Mouse (Mus musculus) forebrain, embryonic 13.5 days (tissue): ENCODE measurements around the gene Gm13420. TPM values are rescaled to one million over a fixed set of nuclear protein-coding genes. Genes with fewer than 3 reads are reported as not detected.

ENCODE experiments used
- ATAC-seq: fragments of 200-750 bp; cut with Nextera tagmentation; 2 replicates; pipeline ENCODE4 v1.8.0; 2017
- H3K27ac ChIP-seq: fragments of 300-500 bp; sonication (generic); 2 replicates; pipeline ENCODE4 v1.5.1; 2015; ENCODE audit warnings: inconsistent platforms, mild to moderate bottlenecking, moderate library complexity
- H3K27me3 ChIP-seq: fragments of 300-500 bp; sonication (generic); 2 replicates; pipeline ENCODE4 v1.6.1; 2015; ENCODE audit warnings: mild to moderate bottlenecking, inconsistent platforms
- H3K36me3 ChIP-seq: fragments of 300-500 bp; sonication (generic); 2 replicates; pipeline ENCODE4 v1.6.1; 2015; ENCODE audit warnings: mild to moderate bottlenecking, inconsistent platforms; ENCODE audit not compliant: poor library complexity, severe bottlenecking
- H3K4me1 ChIP-seq: fragments of 300-500 bp; sonication (generic); 2 replicates; pipeline ENCODE4 v1.6.1; 2015; ENCODE audit warnings: inconsistent platforms
- H3K4me2 ChIP-seq: fragments of 300-500 bp; sonication (generic); 2 replicates; pipeline ENCODE4 v1.6.1; 2015; ENCODE audit warnings: inconsistent platforms, mild to moderate bottlenecking, moderate library complexity
- H3K4me3 ChIP-seq: fragments of 300-500 bp; sonication (generic); 2 replicates; pipeline ENCODE4 v1.5.1; 2015; ENCODE audit warnings: mild to moderate bottlenecking, inconsistent platforms
- H3K9ac ChIP-seq: fragments of 300-500 bp; sonication (generic); 2 replicates; pipeline ENCODE4 v1.6.1; 2015; ENCODE audit warnings: mild to moderate bottlenecking, inconsistent platforms
- H3K9me3 ChIP-seq: fragments of 300-500 bp; sonication (generic); replicated peaks from 2 replicates; pipeline ENCODE4 v1.6.1; 2016; ENCODE audit warnings: inconsistent platforms
- WGBS: fragments of 180-500 bp; shearing (Covaris S2); methylation state at CpG from one replicate; pipeline ENCODE4 v1.1.7; 2015; 5-methylcytosine and 5-hydroxymethylcytosine counted together
- polyA plus RNA-seq: library from polyadenylated mRNA; unstranded; fragments of >200 nt; fragmentation: Nextera tagmentation; extraction: Ambion mirVana; gene quantifications from 2 replicates; pipeline ENCODE4 v1.2.1, GENCODE M21; 2015

Gm13420 gene
- polyA plus RNA-seq, 1 experiment from 2014 or later, result not detected

GRCm38 (mm10) chr2:29767976-29768709 lies 16.7 kb upstream of the Gm13420 start:
- no peak for ATAC-seq
- H3K36me3 ChIP-seq, result peaks cover 3% of the 10 kb centered on the region; the same call in 1 of the 2 replicates
- no peak overlapping the region for H3K4me3 ChIP-seq
- H3K9me3 ChIP-seq, result no peaks in the 10 kb centered on the region
- H3K27ac ChIP-seq, result no peak overlapping the region
- no peak overlapping the region for H3K4me2 ChIP-seq
- no peak overlapping the region for H3K9ac ChIP-seq
- H3K27me3 ChIP-seq, result no peaks in the 10 kb centered on the region
- no peaks in the 10 kb centered on the region for H3K4me1 ChIP-seq
- 77% methylated on average over 11 of the region's 11 CpGs for WGBS

GRCm38 (mm10) chr2:29764831-29765230 lies 13.3 kb upstream of the Gm13420 start:
- no peak overlapping the region for H3K9ac ChIP-seq
- no peak overlapping the region for H3K27ac ChIP-seq
- H3K4me3 ChIP-seq, result no peak overlapping the region
- ATAC-seq, result peak; percentile 59
- no peak overlapping the region for H3K4me2 ChIP-seq
- no peaks in the 10 kb centered on the region for H3K9me3 ChIP-seq
- no peaks in the 10 kb centered on the region for H3K4me1 ChIP-seq
- no peaks in the 10 kb centered on the region for H3K27me3 ChIP-seq
- H3K36me3 ChIP-seq, result no peaks in the 10 kb centered on the region
- 0% methylated on average over 1 of the region's 1 CpGs for WGBS

GRCm38 (mm10) chr2:29755693-29756092 lies 4.2 kb upstream of the Gm13420 start:
- Histone ChIP-seq H3K4me3 (no peak overlapping the region), H3K9me3 (no peaks in the 10 kb centered on the region), H3K27ac (no peak overlapping the region), H3K4me2 (no peak overlapping the region), H3K27me3 (peaks cover 36% of the 10 kb centered on the region), H3K4me1 (peaks cover 10% of the 10 kb centered on the region), H3K9ac (no peak overlapping the region), H3K36me3 (no peaks in the 10 kb centered on the region)
- ATAC-seq, result no peak

- Histone ChIP-seq H3K4me3 (no peak overlapping the region), H3K27ac (no peak overlapping the region), H3K4me2 (no peak overlapping the region), H3K36me3 (no peaks in the 10 kb centered on the region), H3K27me3 (peaks cover 66% of the 10 kb centered on the region), H3K9me3 (no peaks in the 10 kb centered on the region), H3K9ac (no peak overlapping the region), H3K4me1 (peaks cover 12% of the 10 kb centered on the region)
- 78% methylated on average over 5 of the region's 5 CpGs for WGBS
- no peak for ATAC-seq
Measured at GRCm38 (mm10) chr2:29752397-29752796, 912 bp upstream of the Gm13420 start.

- no peak for ATAC-seq
- H3K27ac ChIP-seq, result no peak overlapping the region
- WGBS, result 83% methylated on average over 4 of the region's 4 CpGs
- H3K4me1 ChIP-seq, result peaks cover 17% of the 10 kb centered on the region
- H3K4me3 ChIP-seq, result no peak overlapping the region
- no peak overlapping the region for H3K9ac ChIP-seq
- H3K4me2 ChIP-seq, result no peak overlapping the region
- H3K9me3 ChIP-seq, result no peaks in the 10 kb centered on the region
- no peaks in the 10 kb centered on the region for H3K36me3 ChIP-seq
- peaks cover 80% of the 10 kb centered on the region for H3K27me3 ChIP-seq
Measured at GRCm38 (mm10) chr2:29748499-29748898, 3.0 kb downstream of the Gm13420 start.

GRCm38 (mm10) chr2:29747852-29748251 lies 3.6 kb downstream of the Gm13420 start:
- Histone ChIP-seq H3K27ac (no peak overlapping the region), H3K9me3 (no peaks in the 10 kb centered on the region), H3K4me2 (peak overlapping the region; percentile 69), H3K4me3 (peak overlapping the region; percentile 38; the same call in 1 of the 2 replicates), H3K9ac (no peak overlapping the region), H3K4me1 (peaks cover 17% of the 10 kb centered on the region), H3K27me3 (peaks cover 74% of the 10 kb centered on the region), H3K36me3 (no peaks in the 10 kb centered on the region)
- no peak for ATAC-seq
- 51% methylated on average over 5 of the region's 5 CpGs for WGBS

GRCm38 (mm10) chr2:29747188-29747782 lies 4.2 kb downstream of the Gm13420 start:
- Histone ChIP-seq H3K27me3 (peaks cover 68% of the 10 kb centered on the region), H3K27ac (no peak overlapping the region), H3K9me3 (no peaks in the 10 kb centered on the region), H3K36me3 (no peaks in the 10 kb centered on the region), H3K4me3 (peak overlapping the region; percentile 38), H3K9ac (peak overlapping the region; percentile 57), H3K4me2 (peak overlapping the region; percentile 69), H3K4me1 (peaks cover 17% of the 10 kb centered on the region)
- ATAC-seq, result peak; percentile 24; the same call in 1 of the 2 replicates
- 2% methylated on average over 47 of the region's 50 CpGs for WGBS

- H3K9ac ChIP-seq, result no peak overlapping the region
- ATAC-seq, result no peak
Measured at GRCm38 (mm10) chr2:29744256-29744655, 7.2 kb downstream of the Gm13420 start.

GRCm38 (mm10) chr2:29741207-29741606 lies 10.3 kb downstream of the Gm13420 start:
- peaks cover 9% of the 10 kb centered on the region for H3K27me3 ChIP-seq
- H3K36me3 ChIP-seq, result peaks cover 44% of the 10 kb centered on the region
- no peak overlapping the region for H3K27ac ChIP-seq
- WGBS, result 91% methylated on average over 6 of the region's 6 CpGs
- no peak overlapping the region for H3K4me2 ChIP-seq
- no peak overlapping the region for H3K4me3 ChIP-seq
- ATAC-seq, result no peak
- no peaks in the 10 kb centered on the region for H3K9me3 ChIP-seq
- no peak overlapping the region for H3K9ac ChIP-seq
- no peaks in the 10 kb centered on the region for H3K4me1 ChIP-seq

More at GRCm38 (mm10) chr2:29744256-29744655, 7.2 kb downstream of the Gm13420 start:
- no peak overlapping the region for H3K4me3 ChIP-seq
- WGBS, result 95% methylated on average over 6 of the region's 6 CpGs
- peaks cover 38% of the 10 kb centered on the region for H3K27me3 ChIP-seq
- H3K9me3 ChIP-seq, result no peaks in the 10 kb centered on the region
- H3K4me1 ChIP-seq, result peaks cover 7% of the 10 kb centered on the region
- H3K27ac ChIP-seq, result no peak overlapping the region
- H3K4me2 ChIP-seq, result no peak overlapping the region
- H3K36me3 ChIP-seq, result peaks cover 14% of the 10 kb centered on the region

GRCm38 (mm10) chr2:29739368-29739767 lies 12.1 kb downstream of the Gm13420 start:
- peaks cover 60% of the 10 kb centered on the region for H3K36me3 ChIP-seq
- no peaks in the 10 kb centered on the region for H3K4me1 ChIP-seq
- no peak for ATAC-seq
- no peak overlapping the region for H3K4me2 ChIP-seq
- no peak overlapping the region for H3K27ac ChIP-seq
- 75% methylated on average over 5 of the region's 5 CpGs for WGBS
- H3K9ac ChIP-seq, result no peak overlapping the region
- no peak overlapping the region for H3K4me3 ChIP-seq
- H3K27me3 ChIP-seq, result no peaks in the 10 kb centered on the region
- H3K9me3 ChIP-seq, result no peaks in the 10 kb centered on the region

GRCm38 (mm10) chr2:29738799-29739198 lies 12.7 kb downstream of the Gm13420 start:
- no peak overlapping the region for H3K4me3 ChIP-seq
- H3K4me2 ChIP-seq, result no peak overlapping the region
- H3K27me3 ChIP-seq, result no peaks in the 10 kb centered on the region
- no peak overlapping the region for H3K9ac ChIP-seq
- no peak overlapping the region for H3K27ac ChIP-seq
- peaks cover 66% of the 10 kb centered on the region for H3K36me3 ChIP-seq
- no peak for ATAC-seq
- no peaks in the 10 kb centered on the region for H3K4me1 ChIP-seq
- 65% methylated on average over 4 of the region's 4 CpGs for WGBS
- H3K9me3 ChIP-seq, result no peaks in the 10 kb centered on the region

- ATAC-seq, result no peak
- H3K27me3 ChIP-seq, result no peaks in the 10 kb centered on the region
- WGBS, result 90% methylated on average over 12 of the region's 12 CpGs
- no peaks in the 10 kb centered on the region for H3K9me3 ChIP-seq
- peaks cover 80% of the 10 kb centered on the region for H3K36me3 ChIP-seq
- no peak overlapping the region for H3K4me3 ChIP-seq
- no peaks in the 10 kb centered on the region for H3K4me1 ChIP-seq
- no peak overlapping the region for H3K4me2 ChIP-seq
- H3K27ac ChIP-seq, result no peak overlapping the region
- no peak overlapping the region for H3K9ac ChIP-seq
Measured at GRCm38 (mm10) chr2:29737209-29737925, 14.1 kb downstream of the Gm13420 start.
